Mouse (Mus musculus): Measurements from ENCODE around the gene H2afj.

DNA sequence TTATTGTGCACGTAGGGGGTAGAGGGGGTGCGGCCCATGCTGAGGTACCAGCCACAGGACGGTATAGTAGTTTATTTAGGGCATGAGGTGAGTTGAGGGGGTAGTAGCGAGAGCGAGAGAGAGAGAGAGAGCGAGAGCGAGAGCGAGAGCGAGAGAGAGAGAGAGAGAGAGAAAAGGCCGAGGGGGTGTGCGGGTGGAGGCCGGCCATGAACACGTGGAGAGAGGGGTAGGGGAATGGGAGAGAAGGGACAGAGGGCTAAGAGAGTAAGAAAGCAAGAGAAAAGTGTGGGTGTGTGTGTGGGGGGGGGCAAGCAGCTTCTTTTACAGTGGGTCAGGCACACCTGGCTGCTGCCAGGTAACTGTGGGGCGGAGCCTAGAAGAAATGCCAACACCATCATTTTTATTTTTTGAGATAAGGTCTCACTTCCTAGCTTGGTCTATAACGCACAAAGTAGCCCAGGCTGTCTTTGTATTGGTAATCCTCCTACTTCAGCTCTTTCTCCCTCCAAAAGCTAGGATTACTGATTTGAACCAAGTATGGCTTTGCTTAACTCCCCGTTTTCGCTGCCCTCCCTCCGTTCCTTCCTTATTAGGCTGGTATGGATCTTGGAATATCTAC lies 540 bp upstream of the H2afj start:
- TF ChIP-seq CTCF (IDR thresholded peaks at IDR 0.05; ENCODE audit: low read depth) (no peak), EP300 (optimal IDR thresholded peaks at IDR 0.05) (no peak)
